Mouse (Mus musculus) layer of hippocampus, adult 6 months (tissue): ENCODE measurements around the gene Gm7137. TPM values are rescaled to one million over a fixed set of nuclear protein-coding genes. Genes with fewer than 3 reads are reported as not detected.

ENCODE experiments used
- long read RNA-seq, 2 experiments: library from polyadenylated mRNA; unstranded; transcript quantifications; one replicate each; pipeline ENCODE4 v2.0.0; 2019 to 2020
- polyA plus RNA-seq: library from polyadenylated mRNA; unstranded; fragments of <200 nt; fragmentation: Nextera tagmentation; gene quantifications from 2 replicates; pipeline ENCODE4 v1.2.3, GENCODE M21; 2021

Gene Gm7137
- polyA plus RNA-seq = not detected in 2 replicates
- long read RNA-seq, experiment 1 = 0 reads
- long read RNA-seq, experiment 2 = 0 reads

GRCm38 (mm10) chr10:77787876-77788275 lies at the start of gene Gm7137:
TSS of gene Gm7137 (minus strand) at chr10:77788200.

GRCm38 (mm10) chr10:77835647-77836046 lies 47.6 kb upstream of the Gm7137 start, which contains the start of gene Krtap10-10:
TSS of gene Krtap10-10 (plus strand) at chr10:77835947.

GRCm38 (mm10) chr10:77826951-77827350 lies 39.0 kb upstream of the Gm7137 start, which contains the start of gene Krtap10-4:
TSS of gene Krtap10-4 (minus strand) at chr10:77827095.

GRCm38 (mm10) chr10:77814382-77814781 lies 26.4 kb upstream of the Gm7137 start, which contains the start of gene Gm2696:
TSS of gene Gm2696 (plus strand) at chr10:77814682.

GRCm38 (mm10) chr10:77811743-77812142 lies 23.7 kb upstream of the Gm7137 start, which contains the start of gene Gm9507:
TSS of gene Gm9507 (minus strand) at chr10:77811843.

GRCm38 (mm10) chr10:77798921-77799508 lies 11.0 kb upstream of the Gm7137 start, which contains the start of gene Gm19668:
TSS of gene Gm19668 (minus strand) at chr10:77799133.

GRCm38 (mm10) chr10:77794976-77795375 lies 7.0 kb upstream of the Gm7137 start, which contains the start of gene Gm9639:
TSS of gene Gm9639 (minus strand) at chr10:77795076.

GRCm38 (mm10) chr10:77782442-77782841 lies 5.6 kb downstream of the Gm7137 start, which contains the start of gene Gm3250:
TSS of gene Gm3250 (minus strand) at chr10:77782542.

GRCm38 (mm10) chr10:77776844-77777243 lies 11.2 kb downstream of the Gm7137 start, which contains the start of gene Gm7138:
TSS of gene Gm7138 (minus strand) at chr10:77776944.

GRCm38 (mm10) chr10:77771225-77771624 lies 16.8 kb downstream of the Gm7137 start, which contains the start of gene Gm3238:
TSS of gene Gm3238 (minus strand) at chr10:77771325.

GRCm38 (mm10) chr10:77759582-77759981 lies 28.4 kb downstream of the Gm7137 start, which contains the start of gene Gm3233:
TSS of gene Gm3233 (minus strand) at chr10:77759682.

GRCm38 (mm10) chr10:77751254-77751653 lies 36.7 kb downstream of the Gm7137 start, which contains the start of gene Gm9736:
TSS of gene Gm9736 (minus strand) at chr10:77751354.

GRCm38 (mm10) chr10:77741924-77742688 lies 45.9 kb downstream of the Gm7137 start, which contains the start of gene Gm18596:
TSS of gene Gm18596 (minus strand) at chr10:77742638.

Other genes with a start within 250 kb of the Gm7137 start
- gene Pttg1ip, start 206.5 kb downstream of the Gm7137 start, polyA plus RNA-seq = 78.1 and 78.4 TPM in 2 replicates
- 138 and 169 TPM in 2 replicates for gene Sumo3, start 182.1 kb downstream of the Gm7137 start, polyA plus RNA-seq
- 2.2 and 4.3 TPM in 2 replicates for gene Gm49325, start 182.0 kb downstream of the Gm7137 start, polyA plus RNA-seq
- 64.6 and 69.3 TPM in 2 replicates for gene Ube2g2, start 165.9 kb downstream of the Gm7137 start, polyA plus RNA-seq
- 0.09 and 0.26 TPM in 2 replicates for gene Tspear, start 101.6 kb downstream of the Gm7137 start, polyA plus RNA-seq
- not detected in 2 replicates for gene Gm19402, start 97.4 kb downstream of the Gm7137 start, polyA plus RNA-seq
- not detected in 2 replicates for gene Gm9508, start 91.0 kb downstream of the Gm7137 start, polyA plus RNA-seq
- not detected in 2 replicates for gene Gm10272, start 81.6 kb downstream of the Gm7137 start, polyA plus RNA-seq
- gene Gm10024, start 76.7 kb downstream of the Gm7137 start, polyA plus RNA-seq = not detected in 2 replicates
- not detected in 2 replicates for gene Gm10142, start 72.4 kb downstream of the Gm7137 start, polyA plus RNA-seq
- gene Krtap12-1, start 67.6 kb downstream of the Gm7137 start, polyA plus RNA-seq = not detected in 2 replicates
- not detected in 2 replicates for gene Gm10100, start 61.7 kb downstream of the Gm7137 start, polyA plus RNA-seq
- not detected in 2 replicates for gene Gm18596, start 45.6 kb downstream of the Gm7137 start, polyA plus RNA-seq
- gene Gm9736, start 36.8 kb downstream of the Gm7137 start, polyA plus RNA-seq = not detected in 2 replicates
- gene Gm3233, start 28.5 kb downstream of the Gm7137 start, polyA plus RNA-seq = not detected in 2 replicates
- gene Gm3238, start 16.9 kb downstream of the Gm7137 start, polyA plus RNA-seq = not detected in 2 replicates
- not detected in 2 replicates for gene Gm7138, start 11.3 kb downstream of the Gm7137 start, polyA plus RNA-seq
- gene Gm3250, start 5.7 kb downstream of the Gm7137 start, polyA plus RNA-seq = not detected in 2 replicates
- not detected in 2 replicates for gene Gm9639, start 6.9 kb upstream of the Gm7137 start, polyA plus RNA-seq
- gene Gm19668, start 10.9 kb upstream of the Gm7137 start, polyA plus RNA-seq = not detected in 2 replicates
- not detected in 2 replicates for gene Gm9507, start 23.6 kb upstream of the Gm7137 start, polyA plus RNA-seq
- gene Gm2696, start 26.5 kb upstream of the Gm7137 start, polyA plus RNA-seq = not detected in 2 replicates
- gene Krtap10-4, start 38.9 kb upstream of the Gm7137 start, polyA plus RNA-seq = not detected in 2 replicates
- not detected in 2 replicates for gene Krtap10-10, start 47.7 kb upstream of the Gm7137 start, polyA plus RNA-seq
- not detected in 2 replicates for gene Gm36176, start 58.6 kb upstream of the Gm7137 start, polyA plus RNA-seq
- gene Gm10318, start 64.7 kb upstream of the Gm7137 start, polyA plus RNA-seq = not detected in 2 replicates
- gene Gm3285, start 73.8 kb upstream of the Gm7137 start, polyA plus RNA-seq = not detected in 2 replicates
- gene Lrrc3, start 114.3 kb upstream of the Gm7137 start, polyA plus RNA-seq = 2.7 and 2.9 TPM in 2 replicates
- gene Trpm2, start 182.4 kb upstream of the Gm7137 start, polyA plus RNA-seq = 5.7 and 6.1 TPM in 2 replicates
- 52.6 and 57.3 TPM in 2 replicates for gene 1810043G02Rik, start 190.3 kb upstream of the Gm7137 start, polyA plus RNA-seq
- 99.5 and 116 TPM in 2 replicates for gene Pfkl, start 221.9 kb upstream of the Gm7137 start, polyA plus RNA-seq